Mouse (Mus musculus): ENCODE results near the gene Abcg4. TPM values are rescaled to one million over a fixed set of nuclear protein-coding genes. Genes with fewer than 3 reads are reported as not detected.
"Not testable (repeated sequence)": the region's sequence is repeated elsewhere in the genome, so short reads cannot be mapped to it uniquely, and the experiment has no call there.

The Abcg4 gene
- polyA plus RNA-seq (2015; fragmentation: Nextera tagmentation; extraction: Ambion mirVana), result 11.1 and 13.0 TPM in 2 replicates

DNA sequence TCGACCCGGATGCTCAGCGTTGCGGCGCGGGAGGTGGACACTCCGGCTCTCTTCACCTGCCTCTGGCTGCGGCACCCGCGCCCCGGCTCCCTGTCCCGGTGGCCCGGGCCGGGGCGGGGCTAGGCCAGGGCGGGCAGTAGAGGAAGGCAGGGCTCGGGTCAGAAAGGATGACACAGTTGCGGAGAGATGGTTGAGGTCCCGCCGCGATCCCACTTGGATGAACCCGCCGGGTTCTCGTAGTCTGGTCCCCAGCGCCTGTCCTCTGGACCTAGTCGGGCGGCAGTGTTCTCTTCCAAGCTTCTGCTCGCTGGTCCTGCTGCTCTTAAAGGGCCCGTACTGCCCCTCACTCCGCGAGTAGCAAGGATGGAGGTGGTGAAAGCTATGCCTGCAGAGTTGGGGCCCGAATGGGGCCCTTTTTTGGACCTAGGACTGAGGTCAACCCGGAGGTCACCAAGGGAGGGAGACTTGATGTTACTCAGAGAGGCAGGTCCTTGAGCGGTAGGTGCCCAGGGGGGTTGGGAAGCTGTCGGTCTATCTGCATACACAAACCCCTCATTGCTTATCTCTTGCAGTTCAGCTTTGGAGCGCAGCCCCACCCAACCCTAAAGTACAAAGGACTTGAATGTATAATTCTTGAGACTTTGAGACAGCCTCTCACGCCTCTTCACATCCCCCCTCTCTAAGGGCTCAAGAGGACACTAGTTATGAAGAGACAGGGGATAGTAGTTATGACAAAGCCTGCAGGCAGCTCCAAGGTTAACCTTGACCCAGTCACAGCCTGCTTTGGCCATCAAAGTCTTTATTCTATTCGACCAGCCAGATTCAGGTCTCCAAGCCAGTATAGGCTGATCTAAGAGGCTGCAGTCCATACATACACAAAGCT lies at the start of gene Abcg4:
TSS of gene Abcg4 (minus strand) at position 540 of the 883 bp plus-strand sequence.
- Histone ChIP-seq H3K4me1 (replicated peaks) (peaks cover 77% of the 10 kb centered on the region), H3K9ac (peak within 1 kb of the TSS; percentile 99), H3K9me3 (replicated peaks) (0 out of 2 replicates have a peak, but pooled peaks cover 3% of the 10 kb centered on the region), H3K27me3 (0 out of 2 replicates have a peak, but pooled peaks cover 8% of the 10 kb centered on the region), H3K36me3 (peaks cover 52% of the 10 kb centered on the region), H3K27ac (peak within 1 kb of the TSS; percentile 97), H3K4me3 (replicated peaks) (peak within 1 kb of the TSS; percentile 97), H3K4me2 (peak within 1 kb of the TSS; percentile 88)
- ATAC-seq (ENCODE audit: low read depth) (peak; percentile 85), DNase-seq (peak; percentile 81)
- 1% methylated on average over 38 of the region's 38 CpGs for WGBS (ENCODE audit: insufficient replicate concordance)

- H3K36me3 ChIP-seq, result peaks cover 80% of the 10 kb centered on the region
- ATAC-seq (ENCODE audit: low read depth) (no peak), DNase-seq (no peak)
- peak overlapping the region; percentile 80 for H3K4me3 ChIP-seq (replicated peaks)
- peak overlapping the region; percentile 78 for H3K4me2 ChIP-seq
- 67% methylated on average over 9 of the region's 9 CpGs for WGBS (ENCODE audit: insufficient replicate concordance)
- peak overlapping the region; percentile 99 for H3K27ac ChIP-seq
- H3K9me3 ChIP-seq (replicated peaks), result no peaks in the 10 kb centered on the region
- H3K27me3 ChIP-seq, result no peaks in the 10 kb centered on the region
- H3K4me1 ChIP-seq (replicated peaks), result peaks cover 51% of the 10 kb centered on the region
- H3K9ac ChIP-seq, result peak overlapping the region; percentile 97
These were observed 49.2 kb upstream of the Abcg4 start for GRCm38 (mm10) chr9:44337436-44338169.

DNA sequence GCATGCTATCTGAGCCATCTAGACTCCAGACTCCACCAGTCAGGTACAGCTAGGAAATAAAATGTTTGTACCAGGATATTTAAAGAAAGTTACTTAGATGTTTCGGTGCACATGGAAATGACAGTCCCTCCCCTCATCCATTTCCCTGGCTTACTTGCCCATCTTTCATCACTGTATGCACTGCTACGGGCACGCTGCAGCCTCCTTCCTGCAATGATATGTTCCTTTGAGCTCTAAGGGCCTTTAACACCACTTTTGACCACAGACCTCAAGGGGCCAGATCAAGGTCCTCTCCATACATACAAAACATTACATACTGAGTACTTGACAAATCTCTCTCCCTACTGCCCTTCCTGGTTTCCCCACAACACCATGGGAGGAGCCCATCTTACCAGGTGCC lies 48.5 kb upstream of the Abcg4 start:
- DNase-seq (no peak), ATAC-seq (ENCODE audit: low read depth) (no peak)
- peak overlapping the region; percentile 97 for H3K9ac ChIP-seq
- peak overlapping the region; percentile 99 for H3K27ac ChIP-seq
- peak overlapping the region; percentile 78 for H3K4me2 ChIP-seq
- H3K36me3 ChIP-seq, result peaks cover 86% of the 10 kb centered on the region
- peaks cover 49% of the 10 kb centered on the region for H3K4me1 ChIP-seq (replicated peaks)
- peak overlapping the region; percentile 80 for H3K4me3 ChIP-seq (replicated peaks)
- no peaks in the 10 kb centered on the region for H3K27me3 ChIP-seq
- H3K9me3 ChIP-seq (replicated peaks), result no peaks in the 10 kb centered on the region
- 49% methylated on average over 3 of the region's 3 CpGs for WGBS (ENCODE audit: insufficient replicate concordance)

DNA sequence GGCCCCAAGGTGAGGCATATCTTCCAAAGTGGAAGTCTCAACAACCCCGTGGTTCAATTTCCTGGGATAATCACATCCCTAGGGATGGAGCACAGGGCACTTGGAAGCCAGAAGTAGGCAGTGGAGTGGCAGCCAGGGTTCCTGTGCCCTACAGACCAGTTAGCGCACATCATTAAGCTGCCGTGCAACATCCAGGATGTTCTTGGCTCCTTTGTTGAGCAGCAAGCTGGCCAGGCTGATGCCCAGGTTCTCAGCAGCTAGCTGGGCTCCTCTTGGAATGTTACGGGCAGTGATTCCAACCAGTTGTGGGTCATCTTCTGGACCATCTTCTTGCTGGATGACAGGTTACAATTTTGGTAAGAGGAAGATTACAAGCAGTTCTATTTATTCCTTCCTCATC lies 48.1 kb upstream of the Abcg4 start:
- peaks cover 88% of the 10 kb centered on the region for H3K36me3 ChIP-seq
- H3K9ac ChIP-seq, result peak overlapping the region; percentile 97

DNA sequence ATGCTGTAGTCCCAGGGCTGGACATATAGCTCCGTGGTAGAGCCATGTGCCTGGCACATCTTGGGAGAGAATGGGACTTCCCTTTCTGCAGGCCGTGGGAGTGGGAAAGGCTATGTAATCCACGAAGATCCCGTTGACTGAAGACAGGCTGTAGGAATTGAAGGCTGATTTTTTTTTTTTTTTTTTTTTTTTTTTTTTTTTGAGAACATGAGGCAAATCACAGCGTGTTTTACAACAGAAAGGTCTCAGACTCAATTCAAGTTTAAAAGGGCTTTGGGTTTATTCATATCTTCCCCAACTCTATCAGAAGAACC lies 47.6 kb upstream of the Abcg4 start:
- Histone ChIP-seq H3K9ac (peak overlapping the region; percentile 97), H3K27me3 (no peaks in the 10 kb centered on the region), H3K4me2 (peak overlapping the region; percentile 78), H3K4me1 (replicated peaks) (peaks cover 49% of the 10 kb centered on the region), H3K9me3 (replicated peaks) (no peaks in the 10 kb centered on the region), H3K27ac (peak overlapping the region; percentile 99), H3K4me3 (replicated peaks) (peak overlapping the region; percentile 80), H3K36me3 (peaks cover 88% of the 10 kb centered on the region)
- under 1% methylated on average over 5 of the region's 5 CpGs for WGBS (ENCODE audit: insufficient replicate concordance)
- no peak for DNase-seq
- no peak for ATAC-seq (ENCODE audit: low read depth)

More for the DNA sequence above, 48.1 kb upstream of the Abcg4 start:
- DNase-seq; ATAC-seq (ENCODE audit: low read depth); H3K9me3 ChIP-seq (replicated peaks); H3K27me3 ChIP-seq: not testable (repeated sequence)
- H3K4me2 ChIP-seq, result peak overlapping the region; percentile 78
- H3K27ac ChIP-seq, result peak overlapping the region; percentile 99
- H3K4me3 ChIP-seq (replicated peaks), result peak overlapping the region; percentile 80
- 28% methylated on average over 4 of the region's 4 CpGs for WGBS (ENCODE audit: insufficient replicate concordance)
- peaks cover 49% of the 10 kb centered on the region for H3K4me1 ChIP-seq (replicated peaks)

- Histone ChIP-seq H3K36me3 (peaks cover 88% of the 10 kb centered on the region), H3K27ac (peak overlapping the region; percentile 99), H3K4me3 (replicated peaks) (peak overlapping the region; percentile 80), H3K4me2 (peak overlapping the region; percentile 78), H3K4me1 (replicated peaks) (peaks cover 52% of the 10 kb centered on the region), H3K9ac (peak overlapping the region; percentile 97), H3K27me3 (no peaks in the 10 kb centered on the region), H3K9me3 (replicated peaks) (no peaks in the 10 kb centered on the region)
- ATAC-seq (ENCODE audit: low read depth) (peak; percentile 16), DNase-seq (peak; percentile 63)
- 0% methylated on average over 50 of the region's 50 CpGs for WGBS (ENCODE audit: insufficient replicate concordance)
These were observed 47.1 kb upstream of the Abcg4 start for GRCm38 (mm10) chr9:44335331-44336092.

- Histone ChIP-seq H3K36me3 (peaks cover 88% of the 10 kb centered on the region), H3K9ac (peak within 1 kb of the TSS; percentile 97), H3K4me3 (replicated peaks) (peak within 1 kb of the TSS; percentile 80), H3K27ac (peak within 1 kb of the TSS; percentile 99), H3K4me1 (replicated peaks) (peaks cover 48% of the 10 kb centered on the region), H3K27me3 (no peaks in the 10 kb centered on the region), H3K4me2 (peak within 1 kb of the TSS; percentile 78), H3K9me3 (replicated peaks) (no peaks in the 10 kb centered on the region)
- DNase-seq, result peak; percentile 99
- WGBS (ENCODE audit: insufficient replicate concordance), result under 1% methylated on average over 88 of the region's 91 CpGs
- ATAC-seq (ENCODE audit: low read depth), result peak; percentile 86
These were observed 46.2 kb upstream of the Abcg4 start, which contains the start of gene H2afx for GRCm38 (mm10) chr9:44334396-44335330. Gene H2afx (plus strand): TSS chr9:44334694.

DNA sequence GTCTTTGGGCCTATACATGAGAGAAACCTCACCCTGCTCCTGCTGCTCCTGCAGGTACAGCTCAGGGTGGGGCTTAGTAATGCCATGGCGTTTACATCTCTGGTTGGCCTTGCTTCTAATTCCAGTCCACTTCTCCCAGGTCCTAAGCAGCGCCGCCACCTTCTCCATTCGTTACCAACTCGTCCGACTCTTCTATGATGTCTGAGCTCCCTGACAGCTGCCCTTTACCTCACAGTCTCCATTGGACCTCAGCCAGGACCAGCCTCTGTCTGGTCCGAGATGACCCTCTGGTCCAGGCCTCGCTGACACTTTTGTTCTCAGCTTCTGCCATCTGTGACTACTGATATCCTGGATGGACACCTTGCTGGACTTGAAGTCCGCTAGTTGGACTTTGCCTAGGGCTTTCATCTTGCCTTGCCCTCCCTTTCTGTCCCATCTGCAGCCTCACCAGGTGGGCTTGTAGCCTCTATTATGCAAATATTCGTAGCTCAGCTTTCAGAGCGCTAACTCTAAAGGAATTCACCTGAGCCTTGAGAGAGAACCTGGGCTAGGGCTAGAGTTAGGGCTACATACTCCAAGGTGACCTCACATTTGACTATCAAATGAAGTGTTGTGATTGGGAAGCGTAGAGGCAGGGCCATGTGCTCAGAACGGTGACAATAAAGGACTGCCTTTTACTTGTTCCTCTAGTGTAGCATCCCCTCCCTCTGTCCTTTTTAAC lies 44.7 kb upstream of the Abcg4 start:
- Histone ChIP-seq H3K27ac (peak overlapping the region; percentile 91), H3K9me3 (replicated peaks) (no peaks in the 10 kb centered on the region), H3K4me1 (replicated peaks) (peaks cover 46% of the 10 kb centered on the region), H3K36me3 (peaks cover 86% of the 10 kb centered on the region), H3K4me2 (peak overlapping the region; percentile 66), H3K27me3 (no peaks in the 10 kb centered on the region), H3K4me3 (replicated peaks) (peak overlapping the region; percentile 50), H3K9ac (peak overlapping the region; percentile 72)
- WGBS (ENCODE audit: insufficient replicate concordance), result 92% methylated on average over 13 of the region's 13 CpGs
- DNase-seq (no peak), ATAC-seq (ENCODE audit: low read depth) (no peak)

DNA sequence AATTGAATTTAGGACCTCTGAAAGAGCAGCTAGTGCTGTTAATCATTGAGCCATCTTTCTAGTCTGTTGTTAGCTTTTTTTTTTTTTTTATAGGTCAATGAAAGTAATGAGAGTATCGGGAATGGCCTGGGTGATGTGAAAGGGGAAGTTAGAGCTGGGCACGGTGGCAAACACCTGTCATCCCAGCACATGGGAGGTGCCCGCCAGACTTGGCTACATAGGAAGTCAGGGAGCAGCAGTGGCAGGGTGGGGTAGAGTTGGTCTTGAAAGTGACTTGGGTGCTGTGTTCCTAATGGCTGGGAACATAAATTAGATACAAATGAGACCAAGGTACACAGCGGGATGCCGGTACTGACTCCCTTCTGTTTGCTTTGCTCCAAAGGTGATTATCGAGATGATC lies 42.3 kb upstream of the Abcg4 start:
- Histone ChIP-seq H3K4me3 (replicated peaks) (no peak overlapping the region), H3K4me1 (replicated peaks) (peaks cover 47% of the 10 kb centered on the region), H3K27ac (0 out of 2 replicates have a peak overlapping the region, but pooled peaks have one; percentile 8), H3K9ac (peak overlapping the region; percentile 23; the same call in 1 of the 2 replicates), H3K9me3 (replicated peaks) (no peaks in the 10 kb centered on the region), H3K36me3 (peaks cover 65% of the 10 kb centered on the region), H3K27me3 (no peaks in the 10 kb centered on the region), H3K4me2 (no peak overlapping the region)
- WGBS (ENCODE audit: insufficient replicate concordance), result 85% methylated on average over 6 of the region's 6 CpGs
- no peak for ATAC-seq (ENCODE audit: low read depth)
- no peak for DNase-seq

Measured in liver, embryonic 13.5 days (tissue).